Comparison of ENCODE assay signal across 26 mouse cellular contexts in genomic region chr17:30147897-30148296, GRCm38 (mm10).
DNase-seq lines count a peak whose midpoint lies in the region; ATAC-seq and TF ChIP-seq lines count a peak whose summit lies in the region.
"Had no signal": no experiment of that assay in that cellular context is flagged by ENCODE, and none has a peak within 500 bp of the region (broad histone marks: within the 10 kb centered on the region; RNA-seq: fewer than 3 reads in every experiment).

No protein-coding gene starts in this region.

- no peak overlapping the region for H3K4me2 ChIP-seq in lung, embryonic 14.5 days
- peak overlapping the region; percentile 22 for H3K4me2 ChIP-seq in heart, embryonic 11.5 days
- peak overlapping the region; percentile 21 for H3K4me2 ChIP-seq in heart, embryonic 13.5 days
- no peak overlapping the region for H3K4me2 ChIP-seq in kidney, embryonic 15.5 days
- H3K4me2 ChIP-seq: embryonic facial prominence, embryonic 13.5 days; forebrain, embryonic 12.5 days; hindbrain, embryonic 13.5 days; liver, embryonic 15.5 days; midbrain, embryonic 15.5 days; neural tube, embryonic 12.5 days had no signal

- no peak overlapping the region for H3K4me3 ChIP-seq in lung, embryonic 14.5 days (ENCODE audit: low read depth, low read length)
- no peak overlapping the region for H3K4me3 ChIP-seq in heart, embryonic 11.5 days (ENCODE audit: low read depth, low read length)
- H3K4me3 ChIP-seq in heart, embryonic 13.5 days = no peak overlapping the region
- no peak overlapping the region for H3K4me3 ChIP-seq in kidney, embryonic 15.5 days (replicated peaks)
- H3K4me3 ChIP-seq: embryonic facial prominence, embryonic 13.5 days; erythroblast, embryonic 14.5 days; forebrain, embryonic 12.5 days; hindbrain, embryonic 13.5 days; limb, embryonic 10.5 days; liver, embryonic 15.5 days; megakaryocyte, embryonic 14.5 days; midbrain, embryonic 15.5 days; neural tube, embryonic 12.5 days had no signal

- H3K27me3 ChIP-seq in lung, embryonic 14.5 days (ENCODE audit: insufficient read depth, low read length) = no peaks in the 10 kb centered on the region
- H3K27me3 ChIP-seq in heart, embryonic 11.5 days (ENCODE audit: control insufficient read depth, insufficient read depth, low read length) = no peaks in the 10 kb centered on the region
- H3K27me3 ChIP-seq in heart, embryonic 13.5 days (replicated peaks) = no peaks in the 10 kb centered on the region
- H3K27me3 ChIP-seq in kidney, embryonic 15.5 days = no peaks in the 10 kb centered on the region
- H3K27me3 ChIP-seq: embryonic facial prominence, embryonic 13.5 days; forebrain, embryonic 12.5 days; hindbrain, embryonic 13.5 days; liver, embryonic 15.5 days; megakaryocyte, embryonic 14.5 days; midbrain, embryonic 15.5 days; neural tube, embryonic 12.5 days had no signal

- no peak for TF ChIP-seq CTCF in lung, embryonic 14.5 days (IDR thresholded peaks at IDR 0.05; ENCODE audit: low read depth)

- WGBS in lung, embryonic 14.5 days = 38% methylated on average over 1 of the region's 1 CpGs
- 46% methylated on average over 1 of the region's 1 CpGs for WGBS in heart, embryonic 11.5 days (ENCODE audit: insufficient replicate concordance)
- WGBS in heart, embryonic 13.5 days = 23% methylated on average over 1 of the region's 1 CpGs
- WGBS in kidney, embryonic 15.5 days = 65% methylated on average over 1 of the region's 1 CpGs

- DNase-seq in lung, embryonic 14.5 days = peak; percentile 24
- DNase-seq in lung, adult 18-20 months = no peak
- DNase-seq in lung, postnatal 25 days (ENCODE audit: low spot score) = peak; percentile 29
- no peak for DNase-seq in c-Kit-positive CD71-positive TER-119-positive erythroid progenitor cells, embryonic 14.5 days (ENCODE audit: low spot score)
- DNase-seq: cerebellum, adult 2 months; cerebellum, postnatal 25 days; gastrocnemius, postnatal 25 days; kidney, adult 11 months; kidney, postnatal 4 days; layer of hippocampus, adult 9-11 months; liver; retina, postnatal 1 day; right cerebral cortex, postnatal 25 days; spleen, adult 18-20 months had no signal

- H3K9ac ChIP-seq in lung, embryonic 14.5 days = no peak overlapping the region
- H3K9ac ChIP-seq in heart, embryonic 11.5 days (ENCODE audit: low read depth, low read length) = no peak overlapping the region
- H3K9ac ChIP-seq in heart, embryonic 13.5 days = no peak overlapping the region
- no peak overlapping the region for H3K9ac ChIP-seq in kidney, embryonic 15.5 days
- H3K9ac ChIP-seq: embryonic facial prominence, embryonic 13.5 days; forebrain, embryonic 12.5 days; hindbrain, embryonic 13.5 days; liver, embryonic 15.5 days; midbrain, embryonic 15.5 days; neural tube, embryonic 12.5 days had no signal

- H3K36me3 ChIP-seq in lung, embryonic 14.5 days (ENCODE audit: insufficient read depth) = no peaks in the 10 kb centered on the region
- no peaks in the 10 kb centered on the region for H3K36me3 ChIP-seq in heart, embryonic 11.5 days (ENCODE audit: control insufficient read depth, insufficient read depth, low read length)
- no peaks in the 10 kb centered on the region for H3K36me3 ChIP-seq in heart, embryonic 13.5 days
- H3K36me3 ChIP-seq in kidney, embryonic 15.5 days = peaks cover 5% of the 10 kb centered on the region; the same call in 1 of the 2 replicates
- H3K36me3 ChIP-seq: embryonic facial prominence, embryonic 13.5 days; forebrain, embryonic 12.5 days; hindbrain, embryonic 13.5 days; limb, embryonic 10.5 days; liver, embryonic 15.5 days; midbrain, embryonic 15.5 days; neural tube, embryonic 12.5 days had no signal

- no peak overlapping the region for H3K27ac ChIP-seq in lung, embryonic 14.5 days (ENCODE audit: low read depth)
- peak overlapping the region; percentile 79 for H3K27ac ChIP-seq in heart, embryonic 11.5 days (ENCODE audit: low read depth, low read length)
- H3K27ac ChIP-seq in heart, embryonic 13.5 days (replicated peaks) = peak overlapping the region; percentile 90
- no peak overlapping the region for H3K27ac ChIP-seq in kidney, embryonic 15.5 days
- H3K27ac ChIP-seq: embryonic facial prominence, embryonic 13.5 days; liver, embryonic 15.5 days had no signal

- ATAC-seq in lung, embryonic 14.5 days (ENCODE audit: insufficient read depth) = no peak
- no peak for ATAC-seq in heart, embryonic 11.5 days (replicated peaks; ENCODE audit: insufficient number of reproducible peaks, low FRiP score, low TSS enrichment)
- ATAC-seq in heart, embryonic 13.5 days (ENCODE audit: extremely low read depth, insufficient number of reproducible peaks, low FRiP score, low TSS enrichment) = no peak
- ATAC-seq in kidney, embryonic 15.5 days (replicated peaks; ENCODE audit: low FRiP score) = no peak
- ATAC-seq: midbrain, embryonic 15.5 days had no signal

- H3K9me3 ChIP-seq in lung, embryonic 14.5 days (ENCODE audit: low read depth, low read length) = no peaks in the 10 kb centered on the region
- no peaks in the 10 kb centered on the region for H3K9me3 ChIP-seq in heart, embryonic 11.5 days (replicated peaks; ENCODE audit: control insufficient read depth, low read length)
- H3K9me3 ChIP-seq in heart, embryonic 13.5 days = no peaks in the 10 kb centered on the region
- H3K9me3 ChIP-seq in kidney, embryonic 15.5 days (replicated peaks) = no peaks in the 10 kb centered on the region
- H3K9me3 ChIP-seq: embryonic facial prominence, embryonic 13.5 days; forebrain, embryonic 12.5 days; hindbrain, embryonic 13.5 days; limb, embryonic 10.5 days; liver, embryonic 15.5 days; megakaryocyte, embryonic 14.5 days; midbrain, embryonic 15.5 days; neural tube, embryonic 12.5 days had no signal

- H3K4me1 ChIP-seq in lung, embryonic 14.5 days (ENCODE audit: insufficient read depth) = peaks cover 7% of the 10 kb centered on the region; the same call in 1 of the 2 replicates
- H3K4me1 ChIP-seq in heart, embryonic 11.5 days (ENCODE audit: control insufficient read depth, insufficient read depth, low read length) = peaks cover 75% of the 10 kb centered on the region
- peaks cover 95% of the 10 kb centered on the region for H3K4me1 ChIP-seq in heart, embryonic 13.5 days
- peaks cover 16% of the 10 kb centered on the region for H3K4me1 ChIP-seq in kidney, embryonic 15.5 days

Comparison
In these comparisons a context has a peak if more than half of its experiments do, and no peak if none do; other contexts are left out.
1. DNase-seq: peak in lung, embryonic 14.5 days (single experiment) and lung, postnatal 25 days (single experiment); none in lung, adult 18-20 months (0 of 2) and c-Kit-positive CD71-positive TER-119-positive erythroid progenitor cells, embryonic 14.5 days (single experiment).
2. H3K27ac ChIP-seq: peak in heart, embryonic 11.5 days (single experiment) and heart, embryonic 13.5 days (single experiment); none in lung, embryonic 14.5 days (single experiment) and kidney, embryonic 15.5 days (single experiment).
3. H3K4me2 ChIP-seq: peak in heart, embryonic 11.5 days (single experiment) and heart, embryonic 13.5 days (single experiment); none in lung, embryonic 14.5 days (single experiment) and kidney, embryonic 15.5 days (single experiment).